Mouse (Mus musculus) neutrophil, adult 59 days (primary cell): ENCODE measurements around the gene Serpinb9d. TPM values are rescaled to one million over a fixed set of nuclear protein-coding genes. Genes with fewer than 3 reads are reported as not detected.

Experiments
- total RNA-seq, 2 experiments: library from RNA; stranded (reverse); gene quantifications; 1 replicate in 1 of 2; 2 replicates in 1 of 2; pipeline ENCODE4 v1.2.4; 2023

Gene Serpinb9d
- not detected for total RNA-seq

DNA sequence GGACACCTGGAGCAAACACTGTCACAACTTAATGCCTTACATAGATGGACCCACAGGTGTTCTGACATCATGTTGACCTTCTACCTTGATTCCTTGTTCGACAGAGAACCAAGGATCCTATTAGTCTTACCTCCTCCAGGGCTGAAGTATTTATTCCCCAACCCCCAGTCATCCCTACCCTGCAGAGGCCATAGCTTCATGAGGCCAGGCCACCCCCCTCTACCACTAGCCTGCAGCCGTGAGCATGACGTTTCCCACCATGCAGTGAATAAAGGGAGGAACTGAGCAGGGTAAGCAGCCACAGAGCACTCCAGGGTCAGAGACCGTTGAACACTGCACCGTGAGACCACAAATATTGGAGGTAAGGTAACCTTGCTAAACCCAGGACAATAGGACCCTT lies at the start of gene Serpinb9d:
TSS of gene Serpinb9d (plus strand) at position 301 of the 400 bp plus-strand sequence.

GRCm38 (mm10) chr13:33159642-33160041 lies 33.1 kb upstream of the Serpinb9d start, which contains the start of gene Serpinb9c:
Gene Serpinb9c, minus strand, starts transcription at chr13:33159742.

GRCm38 (mm10) chr13:33249312-33249711 lies 56.6 kb downstream of the Serpinb9d start, which contains the start of gene Serpinb9e:
Gene Serpinb9e, plus strand, starts transcription at chr13:33249612.

Other genes starting within 250 kb of the Serpinb9d start
- under 1 TPM; 0.42 to 0.49 TPM for gene Serpinb6b, start 227.8 kb upstream of the Serpinb9d start, total RNA-seq
- under 1 TPM; 0.42 to 0.67 TPM for gene Serpinb9, start 189.7 kb upstream of the Serpinb9d start, total RNA-seq
- not detected for gene Serpinb9b, start 165.5 kb upstream of the Serpinb9d start, total RNA-seq
- gene Serpinb1b, start 114.4 kb upstream of the Serpinb9d start, total RNA-seq = not detected
- not detected for gene Serpinb9c, start 33.2 kb upstream of the Serpinb9d start, total RNA-seq
- not detected for gene Serpinb9e, start 56.7 kb downstream of the Serpinb9d start, total RNA-seq
- not detected for gene Serpinb9f, start 131.1 kb downstream of the Serpinb9d start, total RNA-seq
- gene Gm11397, start 202.8 kb downstream of the Serpinb9d start, total RNA-seq = not detected